Mouse (Mus musculus): Measurements from ENCODE around the gene Svip. TPM values are rescaled to one million over a fixed set of nuclear protein-coding genes. Genes with fewer than 3 reads are reported as not detected.

Gene Svip
- polyA plus RNA-seq, 1 experiment = 24.8 TPM

- Histone ChIP-seq H3K4me1 (ENCODE audit: control insufficient read depth) (no peaks in the 10 kb centered on the region; the same call in 1 of the 2 replicates), H3K4me3 (replicated peaks) (no peak overlapping the region), H3K27me3 (ENCODE audit: control insufficient read depth) (no peaks in the 10 kb centered on the region), H3K36me3 (ENCODE audit: control insufficient read depth) (no peaks in the 10 kb centered on the region), H3K9me3 (ENCODE audit: control insufficient read depth, low read length) (no peaks in the 10 kb centered on the region)
- no peak for TF ChIP-seq TAL1 (IDR thresholded peaks at IDR 0.05; ENCODE audit: low read length)
- TF ChIP-seq GATA1 (IDR thresholded peaks at IDR 0.05; ENCODE audit: low read length) = no peak
These were observed 36.4 kb downstream of the Svip start for GRCm38 (mm10) chr7:51969379-51969778.

DNA sequence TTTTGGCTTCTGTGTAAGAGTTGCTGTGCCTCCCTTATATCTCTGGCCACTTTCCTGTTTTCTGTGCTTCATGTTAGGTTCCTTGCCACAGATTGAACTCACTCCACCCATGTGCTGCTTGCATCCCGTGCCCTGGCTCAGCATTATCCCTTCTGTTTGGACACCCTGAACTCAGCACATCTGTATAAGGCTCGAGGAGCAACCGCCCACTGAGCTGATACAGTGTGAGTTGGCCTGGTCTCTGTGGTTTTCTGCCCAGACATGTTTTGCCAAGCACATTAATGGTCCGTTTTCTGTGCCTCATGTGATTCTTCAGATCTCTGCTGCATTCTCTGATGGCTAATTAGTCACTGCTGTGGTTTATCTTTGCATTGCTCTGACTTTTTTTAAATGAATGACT lies 38.2 kb downstream of the Svip start:
- Histone ChIP-seq H3K27me3 (ENCODE audit: control insufficient read depth) (no peaks in the 10 kb centered on the region), H3K36me3 (ENCODE audit: control insufficient read depth) (no peaks in the 10 kb centered on the region), H3K4me3 (replicated peaks) (no peak overlapping the region), H3K9me3 (ENCODE audit: control insufficient read depth, low read length) (no peaks in the 10 kb centered on the region), H3K4me1 (ENCODE audit: control insufficient read depth) (no peaks in the 10 kb centered on the region)
- TF ChIP-seq TAL1 (IDR thresholded peaks at IDR 0.05; ENCODE audit: low read length) (no peak), GATA1 (IDR thresholded peaks at IDR 0.05; ENCODE audit: low read length) (no peak)

- Histone ChIP-seq H3K4me3 (replicated peaks) (no peak overlapping the region), H3K4me1 (ENCODE audit: control insufficient read depth) (no peaks in the 10 kb centered on the region), H3K9me3 (ENCODE audit: control insufficient read depth, low read length) (no peaks in the 10 kb centered on the region), H3K27me3 (ENCODE audit: control insufficient read depth) (no peaks in the 10 kb centered on the region), H3K36me3 (ENCODE audit: control insufficient read depth) (no peaks in the 10 kb centered on the region)
- TF ChIP-seq GATA1 (IDR thresholded peaks at IDR 0.05; ENCODE audit: low read length) (no peak), TAL1 (IDR thresholded peaks at IDR 0.05; ENCODE audit: low read length) (no peak)
These were observed 41.1 kb downstream of the Svip start for GRCm38 (mm10) chr7:51964681-51965080.

DNA sequence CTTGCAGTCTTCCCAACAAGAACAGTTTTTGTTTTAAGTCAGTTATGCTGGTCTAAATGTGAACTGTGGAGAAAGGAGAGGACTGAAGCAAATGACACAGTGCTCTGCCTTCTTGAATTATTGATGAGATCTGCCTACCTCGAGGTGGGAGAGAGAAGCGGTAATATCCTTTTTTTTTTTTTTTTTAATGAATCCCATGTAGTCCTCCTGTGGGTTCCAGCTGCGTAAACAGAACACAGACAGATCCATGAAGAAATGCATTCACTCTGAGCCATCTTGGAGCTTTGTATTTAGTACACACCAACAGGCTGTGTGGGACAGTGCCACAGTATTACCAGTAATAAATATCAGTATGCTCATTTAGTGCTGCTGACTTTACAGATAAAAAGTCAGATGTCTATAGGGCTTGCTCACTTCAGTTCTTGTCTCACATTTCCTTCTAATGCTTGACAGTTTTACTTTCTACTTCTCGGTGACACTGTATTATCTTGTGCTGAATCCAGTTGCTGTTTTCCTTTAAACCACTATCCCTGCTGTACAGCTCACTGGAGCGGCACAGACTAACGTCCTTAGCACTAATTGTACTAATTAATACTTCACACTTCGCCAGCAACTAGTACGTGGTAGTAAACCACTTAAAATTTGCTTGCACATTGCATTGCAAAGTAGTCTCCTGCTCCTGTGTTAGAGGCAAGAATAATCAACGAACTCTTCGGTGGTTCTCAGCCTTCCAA lies 43.4 kb downstream of the Svip start:
- Histone ChIP-seq H3K4me3 (replicated peaks) (no peak overlapping the region), H3K27me3 (ENCODE audit: control insufficient read depth) (no peaks in the 10 kb centered on the region), H3K4me1 (ENCODE audit: control insufficient read depth) (no peaks in the 10 kb centered on the region), H3K36me3 (ENCODE audit: control insufficient read depth) (no peaks in the 10 kb centered on the region), H3K9me3 (ENCODE audit: control insufficient read depth, low read length) (no peaks in the 10 kb centered on the region)
- no peak for TF ChIP-seq GATA1 (IDR thresholded peaks at IDR 0.05; ENCODE audit: low read length)

GRCm38 (mm10) chr7:51960698-51961374 lies 45.0 kb downstream of the Svip start:
- no peak overlapping the region for H3K4me3 ChIP-seq (replicated peaks)
- H3K9me3 ChIP-seq (ENCODE audit: control insufficient read depth, low read length) = no peaks in the 10 kb centered on the region
- no peaks in the 10 kb centered on the region for H3K4me1 ChIP-seq (ENCODE audit: control insufficient read depth)
- no peak for TF ChIP-seq TAL1 (IDR thresholded peaks at IDR 0.05; ENCODE audit: low read length)
- no peak for TF ChIP-seq GATA1 (IDR thresholded peaks at IDR 0.05; ENCODE audit: low read length)
- no peaks in the 10 kb centered on the region for H3K36me3 ChIP-seq (ENCODE audit: control insufficient read depth)
- no peaks in the 10 kb centered on the region for H3K27me3 ChIP-seq (ENCODE audit: control insufficient read depth)

- no peaks in the 10 kb centered on the region; the same call in 1 of the 2 replicates for H3K36me3 ChIP-seq (ENCODE audit: control insufficient read depth)
- no peaks in the 10 kb centered on the region for H3K27me3 ChIP-seq (ENCODE audit: control insufficient read depth)
- H3K4me1 ChIP-seq (ENCODE audit: control insufficient read depth) = no peaks in the 10 kb centered on the region
- no peak overlapping the region for H3K4me3 ChIP-seq (replicated peaks)
- no peaks in the 10 kb centered on the region for H3K9me3 ChIP-seq (ENCODE audit: control insufficient read depth, low read length)
- TF ChIP-seq TAL1 (IDR thresholded peaks at IDR 0.05; ENCODE audit: low read length) (no peak), GATA1 (IDR thresholded peaks at IDR 0.05; ENCODE audit: low read length) (no peak)
These were observed 48.1 kb downstream of the Svip start for GRCm38 (mm10) chr7:51957766-51958165.

DNA sequence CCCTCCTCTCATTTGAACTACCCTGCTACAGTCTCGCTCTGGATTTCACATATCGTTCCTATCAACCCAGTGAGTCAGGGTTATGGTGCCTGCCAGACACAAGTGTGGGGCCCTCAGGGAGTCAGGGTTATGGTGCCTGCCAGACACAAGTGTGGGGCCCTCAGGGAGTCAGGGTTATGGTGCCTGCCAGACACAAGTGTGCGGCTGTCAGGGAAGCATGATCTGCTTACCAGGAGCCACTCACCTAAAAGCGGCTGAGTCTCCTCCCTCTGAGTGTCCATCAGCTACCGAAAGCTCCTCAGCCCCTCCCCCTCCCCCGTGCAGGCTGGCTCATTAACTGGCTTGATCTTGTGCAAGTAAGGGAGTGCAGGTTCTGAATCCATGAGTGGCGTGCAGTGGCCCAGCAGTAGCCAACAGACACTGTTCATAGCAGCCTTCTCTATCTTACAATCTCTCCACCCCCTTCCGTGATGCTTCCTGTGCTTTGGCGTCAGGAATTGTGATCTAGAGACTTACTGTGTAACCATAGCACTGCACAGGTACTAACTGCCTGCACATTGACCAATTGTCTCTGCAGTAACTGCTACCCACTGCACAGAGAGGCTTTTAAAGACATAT lies 50.3 kb downstream of the Svip start:
- no peaks in the 10 kb centered on the region for H3K9me3 ChIP-seq (ENCODE audit: control insufficient read depth, low read length)
- TF ChIP-seq GATA1 (IDR thresholded peaks at IDR 0.05; ENCODE audit: low read length) (no peak), TAL1 (IDR thresholded peaks at IDR 0.05; ENCODE audit: low read length) (no peak)
- no peak overlapping the region for H3K4me3 ChIP-seq (replicated peaks)
- no peaks in the 10 kb centered on the region for H3K4me1 ChIP-seq (ENCODE audit: control insufficient read depth)
- H3K27me3 ChIP-seq (ENCODE audit: control insufficient read depth) = no peaks in the 10 kb centered on the region
- no peaks in the 10 kb centered on the region; the same call in 1 of the 2 replicates for H3K36me3 ChIP-seq (ENCODE audit: control insufficient read depth)

Other genes with a start within 250 kb of the Svip start
- 0.27 and 0.29 TPM in 2 replicates for gene Gas2, start 144.0 kb downstream of the Svip start, polyA plus RNA-seq (2012)
- 0.42 and 0.70 TPM in 2 replicates for gene Fancf, start 143.8 kb downstream of the Svip start, polyA plus RNA-seq (2012)
- not detected in 2 replicates for gene 1700015G11Rik, start 9.7 kb upstream of the Svip start, polyA plus RNA-seq (2012)